Mouse (Mus musculus): ENCODE results near the gene Nyap1. TPM values are rescaled to one million over a fixed set of nuclear protein-coding genes. Genes with fewer than 3 reads are reported as not detected.
A peak's percentile ranks its signal among the peaks of the same experiment; 100 is the strongest.
"Not testable (repeated sequence)": the region's sequence is repeated elsewhere in the genome, so short reads cannot be mapped to it uniquely, and the experiment has no call there.

Nyap1 gene
- polyA plus RNA-seq, 1 experiment: 2.3 TPM

- no peak for TF ChIP-seq POLR2A (IDR thresholded peaks at IDR 0.05; ENCODE audit: borderline replicate concordance, extremely low read depth, low read depth, low read length)
- TF ChIP-seq CTCF (IDR thresholded peaks at IDR 0.05; ENCODE audit: insufficient read depth, low read length): no peak
- Histone ChIP-seq H3K4me3 (replicated peaks; ENCODE audit: extremely low read depth, low read depth, low read length) (no peak overlapping the region), H3K4me1 (ENCODE audit: control insufficient read depth, insufficient read depth, low read length) (peaks cover 7% of the 10 kb centered on the region)
- no peak for DNase-seq
- 24% methylated on average over 3 of the region's 3 CpGs for WGBS
Observed at GRCm38 (mm10) chr5:137756106-137756505, 14.7 kb upstream of the Nyap1 start.

GRCm38 (mm10) chr5:137755425-137755824 lies 14.0 kb upstream of the Nyap1 start:
- DNase-seq: no peak
- H3K4me3 ChIP-seq (replicated peaks; ENCODE audit: extremely low read depth, low read depth, low read length): no peak overlapping the region
- TF ChIP-seq POLR2A (IDR thresholded peaks at IDR 0.05; ENCODE audit: borderline replicate concordance, extremely low read depth, low read depth, low read length) (no peak), CTCF (IDR thresholded peaks at IDR 0.05; ENCODE audit: insufficient read depth, low read length) (no peak)
- 66% methylated on average over 5 of the region's 5 CpGs for WGBS
- H3K4me1 ChIP-seq (ENCODE audit: control insufficient read depth, insufficient read depth, low read length): peaks cover 7% of the 10 kb centered on the region

GRCm38 (mm10) chr5:137753111-137753832 lies 11.9 kb upstream of the Nyap1 start:
- no peak overlapping the region for H3K4me3 ChIP-seq (replicated peaks; ENCODE audit: extremely low read depth, low read depth, low read length)
- no peak for TF ChIP-seq CTCF (IDR thresholded peaks at IDR 0.05; ENCODE audit: insufficient read depth, low read length)
- TF ChIP-seq POLR2A (IDR thresholded peaks at IDR 0.05; ENCODE audit: borderline replicate concordance, extremely low read depth, low read depth, low read length): no peak
- H3K4me1 ChIP-seq (ENCODE audit: control insufficient read depth, insufficient read depth, low read length): peaks cover 11% of the 10 kb centered on the region
- WGBS: 59% methylated on average over 13 of the region's 13 CpGs
- no peak for DNase-seq

DNA sequence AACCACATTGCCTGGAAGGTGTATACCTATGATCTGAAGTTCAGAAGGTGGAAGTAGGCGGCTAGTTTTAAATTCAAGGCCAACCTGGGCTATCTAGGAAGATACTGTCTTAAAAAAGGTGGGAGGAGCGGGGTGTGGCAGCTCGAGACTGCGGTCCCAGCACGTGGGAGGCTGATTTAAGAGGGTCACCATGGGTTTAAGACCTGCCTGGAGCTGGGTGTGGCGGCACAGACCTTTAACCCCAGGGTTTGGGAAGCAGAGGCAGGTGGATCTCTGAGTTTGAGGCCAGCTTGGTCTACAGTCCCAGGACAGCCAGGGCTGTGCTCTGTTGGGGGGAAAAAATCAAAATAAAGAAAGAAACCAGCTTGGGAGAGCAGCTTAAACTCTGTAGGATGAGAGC lies 10.6 kb upstream of the Nyap1 start:
- Histone ChIP-seq H3K4me1 (ENCODE audit: control insufficient read depth, insufficient read depth, low read length) (peaks cover 16% of the 10 kb centered on the region), H3K4me3 (replicated peaks; ENCODE audit: extremely low read depth, low read depth, low read length) (no peak overlapping the region)
- DNase-seq: no peak
- TF ChIP-seq POLR2A (IDR thresholded peaks at IDR 0.05; ENCODE audit: borderline replicate concordance, extremely low read depth, low read depth, low read length) (no peak), CTCF (IDR thresholded peaks at IDR 0.05; ENCODE audit: insufficient read depth, low read length) (no peak)
- 85% methylated on average over 6 of the region's 6 CpGs for WGBS

GRCm38 (mm10) chr5:137751221-137751887 lies 9.9 kb upstream of the Nyap1 start:
- no peak overlapping the region for H3K4me3 ChIP-seq (replicated peaks; ENCODE audit: extremely low read depth, low read depth, low read length)
- no peak for DNase-seq
- 80% methylated on average over 13 of the region's 13 CpGs for WGBS
- H3K4me1 ChIP-seq (ENCODE audit: control insufficient read depth, insufficient read depth, low read length): peaks cover 13% of the 10 kb centered on the region
- TF ChIP-seq POLR2A (IDR thresholded peaks at IDR 0.05; ENCODE audit: borderline replicate concordance, extremely low read depth, low read depth, low read length) (no peak), CTCF (IDR thresholded peaks at IDR 0.05; ENCODE audit: insufficient read depth, low read length) (no peak)

- DNase-seq; H3K4me3 ChIP-seq (replicated peaks; ENCODE audit: extremely low read depth, low read depth, low read length): not testable (repeated sequence)
- WGBS: 75% methylated on average over 7 of the region's 8 CpGs
- peaks cover 10% of the 10 kb centered on the region for H3K4me1 ChIP-seq (ENCODE audit: control insufficient read depth, insufficient read depth, low read length)
Observed at GRCm38 (mm10) chr5:137750212-137750611, 8.8 kb upstream of the Nyap1 start.

DNA sequence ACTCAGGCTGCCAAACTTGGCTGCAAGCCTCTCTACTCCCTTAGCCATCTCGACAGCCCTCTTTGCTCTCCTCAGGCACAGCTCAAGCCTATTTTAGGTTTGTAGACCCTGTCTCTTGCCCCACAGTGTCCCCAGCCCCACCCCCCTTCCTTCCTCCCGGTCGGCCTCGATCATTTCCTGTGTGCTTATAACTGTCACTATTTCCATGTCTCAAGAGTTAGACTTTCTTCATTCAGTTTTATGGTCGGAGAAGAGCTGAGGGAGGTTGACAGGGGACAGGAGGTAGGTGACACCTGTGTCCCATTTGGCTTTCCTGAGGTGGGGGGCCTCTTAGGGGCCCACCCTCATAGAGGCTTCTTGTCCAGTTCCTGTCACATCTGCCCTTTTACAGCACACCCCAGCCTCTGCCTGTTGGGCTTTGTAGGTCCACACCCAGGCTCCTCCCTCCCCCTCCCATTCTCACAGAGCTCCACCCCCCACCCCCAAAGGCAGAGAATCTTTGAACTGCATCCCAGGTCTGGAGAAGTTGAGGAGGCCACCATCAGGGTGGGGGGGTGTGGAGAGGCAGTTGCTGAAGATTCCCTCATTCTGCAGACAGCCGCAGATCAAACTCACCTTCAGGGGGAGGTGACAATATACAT lies 7.9 kb upstream of the Nyap1 start:
- TF ChIP-seq CTCF (IDR thresholded peaks at IDR 0.05; ENCODE audit: insufficient read depth, low read length) (no peak), POLR2A (IDR thresholded peaks at IDR 0.05; ENCODE audit: borderline replicate concordance, extremely low read depth, low read depth, low read length) (no peak)
- H3K4me3 ChIP-seq (replicated peaks; ENCODE audit: extremely low read depth, low read depth, low read length): peak overlapping the region; percentile 34
- DNase-seq: no peak
- peaks cover 10% of the 10 kb centered on the region for H3K4me1 ChIP-seq (ENCODE audit: control insufficient read depth, insufficient read depth, low read length)
- WGBS: 18% methylated on average over 6 of the region's 6 CpGs

DNA sequence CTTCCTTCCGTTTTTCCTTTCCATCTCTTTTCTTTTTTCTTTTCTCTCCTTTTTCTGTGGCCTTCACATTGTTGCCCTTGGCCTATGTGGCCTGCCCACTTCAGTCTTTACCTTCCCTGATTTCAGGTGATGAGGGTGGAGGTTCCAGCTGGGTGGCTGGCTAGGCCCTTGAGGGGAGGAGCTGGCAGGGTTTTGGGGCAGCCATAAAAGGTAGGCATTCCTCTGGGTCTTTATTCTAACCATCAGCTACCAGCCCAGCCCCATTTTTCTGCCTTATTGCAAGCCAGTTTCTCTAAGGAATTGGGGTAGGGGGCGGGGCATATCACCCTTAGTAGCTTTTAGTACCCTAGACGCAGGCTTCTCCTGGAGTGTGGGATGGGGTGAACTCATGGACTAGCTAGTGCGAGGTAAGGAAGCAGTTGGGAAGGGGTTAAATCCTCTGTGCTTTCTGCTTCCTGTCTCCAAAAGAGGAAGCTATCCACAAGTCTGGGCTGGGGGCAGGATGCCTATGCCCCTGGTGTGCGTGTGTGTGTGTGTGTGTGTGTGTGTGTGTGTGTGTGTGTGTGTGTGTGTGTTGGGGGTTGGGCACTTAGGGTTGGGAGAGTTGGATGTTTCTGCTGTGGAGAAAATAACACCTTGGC lies 6.8 kb upstream of the Nyap1 start:
- no peak for DNase-seq
- 11% methylated on average over 5 of the region's 5 CpGs for WGBS
- TF ChIP-seq POLR2A (IDR thresholded peaks at IDR 0.05; ENCODE audit: borderline replicate concordance, extremely low read depth, low read depth, low read length) (no peak), CTCF (IDR thresholded peaks at IDR 0.05; ENCODE audit: insufficient read depth, low read length) (no peak)
- Histone ChIP-seq H3K4me3 (replicated peaks; ENCODE audit: extremely low read depth, low read depth, low read length) (peak overlapping the region; percentile 22), H3K4me1 (ENCODE audit: control insufficient read depth, insufficient read depth, low read length) (peaks cover 10% of the 10 kb centered on the region)

- H3K4me3 ChIP-seq (replicated peaks; ENCODE audit: extremely low read depth, low read depth, low read length): peak overlapping the region; percentile 81
- no peak for TF ChIP-seq POLR2A (IDR thresholded peaks at IDR 0.05; ENCODE audit: borderline replicate concordance, extremely low read depth, low read depth, low read length)
- no peak for TF ChIP-seq CTCF (IDR thresholded peaks at IDR 0.05; ENCODE audit: insufficient read depth, low read length)
- peak; percentile 60 for DNase-seq
- peaks cover 10% of the 10 kb centered on the region for H3K4me1 ChIP-seq (ENCODE audit: control insufficient read depth, insufficient read depth, low read length)
- WGBS: 3% methylated on average over 26 of the region's 26 CpGs
Observed at GRCm38 (mm10) chr5:137747326-137747961, 6.0 kb upstream of the Nyap1 start.

Measured in lung, adult 2 months (tissue).